Mouse (Mus musculus): ENCODE results near the gene B4galt2. TPM values are rescaled to one million over a fixed set of nuclear protein-coding genes. Genes with fewer than 3 reads are reported as not detected.

The B4galt2 gene
- polyA plus RNA-seq, 1 experiment from 2014 or later, result 31.7 TPM

- peaks cover 33% of the 10 kb centered on the region for H3K4me1 ChIP-seq (replicated peaks)
- H3K27me3 ChIP-seq (ENCODE audit: insufficient read depth, poor library complexity, severe bottlenecking), result 0 out of 2 replicates have a peak, but pooled peaks cover 3% of the 10 kb centered on the region
- DNase-seq (ENCODE audit: low spot score), result no peak
- peak overlapping the region; percentile 35; the same call in 1 of the 2 replicates for H3K27ac ChIP-seq
- H3K36me3 ChIP-seq, result peaks cover 4% of the 10 kb centered on the region; the same call in 1 of the 2 replicates
- no peaks in the 10 kb centered on the region for H3K9me3 ChIP-seq
- no peak overlapping the region for H3K4me3 ChIP-seq
- WGBS, result 81% methylated on average over 9 of the region's 9 CpGs
These were observed 28.1 kb downstream of the B4galt2 start for GRCm38 (mm10) chr4:117855146-117855545.

GRCm38 (mm10) chr4:117852152-117852868 lies 31.0 kb downstream of the B4galt2 start:
- peaks cover 50% of the 10 kb centered on the region for H3K4me1 ChIP-seq (replicated peaks)
- no peaks in the 10 kb centered on the region for H3K9me3 ChIP-seq
- no peak overlapping the region for H3K27ac ChIP-seq
- H3K36me3 ChIP-seq, result peaks cover 4% of the 10 kb centered on the region; the same call in 1 of the 2 replicates
- WGBS, result 89% methylated on average over 10 of the region's 10 CpGs
- DNase-seq (ENCODE audit: low spot score), result no peak
- H3K4me3 ChIP-seq, result no peak overlapping the region
- H3K27me3 ChIP-seq (ENCODE audit: insufficient read depth, poor library complexity, severe bottlenecking), result no peaks in the 10 kb centered on the region

GRCm38 (mm10) chr4:117850871-117851270 lies 32.4 kb downstream of the B4galt2 start:
- Histone ChIP-seq H3K9me3 (no peaks in the 10 kb centered on the region), H3K27me3 (ENCODE audit: insufficient read depth, poor library complexity, severe bottlenecking) (no peaks in the 10 kb centered on the region), H3K36me3 (no peaks in the 10 kb centered on the region), H3K4me3 (no peak overlapping the region), H3K27ac (peak overlapping the region; percentile 40; the same call in 1 of the 2 replicates), H3K4me1 (replicated peaks) (peaks cover 50% of the 10 kb centered on the region)
- WGBS, result 80% methylated on average over 7 of the region's 7 CpGs
- no peak for DNase-seq (ENCODE audit: low spot score)

- H3K9me3 ChIP-seq, result no peaks in the 10 kb centered on the region
- 77% methylated on average over 7 of the region's 7 CpGs for WGBS
- peak overlapping the region; percentile 79 for H3K27ac ChIP-seq
- no peaks in the 10 kb centered on the region for H3K36me3 ChIP-seq
- H3K4me3 ChIP-seq, result no peak overlapping the region
- H3K4me1 ChIP-seq (replicated peaks), result peaks cover 47% of the 10 kb centered on the region
- H3K27me3 ChIP-seq (ENCODE audit: insufficient read depth, poor library complexity, severe bottlenecking), result no peaks in the 10 kb centered on the region
- DNase-seq (ENCODE audit: low spot score), result no peak
These were observed 33.1 kb downstream of the B4galt2 start for GRCm38 (mm10) chr4:117850176-117850575.

- Histone ChIP-seq H3K36me3 (no peaks in the 10 kb centered on the region), H3K27me3 (ENCODE audit: insufficient read depth, poor library complexity, severe bottlenecking) (no peaks in the 10 kb centered on the region), H3K27ac (peak overlapping the region; percentile 79), H3K4me3 (peak overlapping the region; percentile 20), H3K9me3 (no peaks in the 10 kb centered on the region), H3K4me1 (replicated peaks) (peaks cover 48% of the 10 kb centered on the region)
- no peak for DNase-seq (ENCODE audit: low spot score)
- WGBS, result 22% methylated on average over 5 of the region's 5 CpGs
These were observed 33.8 kb downstream of the B4galt2 start for GRCm38 (mm10) chr4:117849506-117849905.

- Histone ChIP-seq H3K4me3 (peak overlapping the region; percentile 20; the same call in 1 of the 2 replicates), H3K36me3 (no peaks in the 10 kb centered on the region), H3K27me3 (ENCODE audit: insufficient read depth, poor library complexity, severe bottlenecking) (no peaks in the 10 kb centered on the region), H3K9me3 (no peaks in the 10 kb centered on the region), H3K27ac (peak overlapping the region; percentile 79), H3K4me1 (replicated peaks) (peaks cover 49% of the 10 kb centered on the region)
- WGBS, result 57% methylated on average over 17 of the region's 17 CpGs
- no peak for DNase-seq (ENCODE audit: low spot score)
These were observed 34.2 kb downstream of the B4galt2 start for GRCm38 (mm10) chr4:117849063-117849462.

- no peaks in the 10 kb centered on the region for H3K36me3 ChIP-seq
- H3K4me3 ChIP-seq, result no peak overlapping the region
- H3K27me3 ChIP-seq (ENCODE audit: insufficient read depth, poor library complexity, severe bottlenecking), result no peaks in the 10 kb centered on the region
- H3K4me1 ChIP-seq (replicated peaks), result peaks cover 41% of the 10 kb centered on the region
- no peak for DNase-seq (ENCODE audit: low spot score)
- 52% methylated on average over 2 of the region's 2 CpGs for WGBS
- H3K9me3 ChIP-seq, result no peaks in the 10 kb centered on the region
- H3K27ac ChIP-seq, result peak overlapping the region; percentile 66
These were observed 36.3 kb downstream of the B4galt2 start for GRCm38 (mm10) chr4:117847011-117847410.

DNA sequence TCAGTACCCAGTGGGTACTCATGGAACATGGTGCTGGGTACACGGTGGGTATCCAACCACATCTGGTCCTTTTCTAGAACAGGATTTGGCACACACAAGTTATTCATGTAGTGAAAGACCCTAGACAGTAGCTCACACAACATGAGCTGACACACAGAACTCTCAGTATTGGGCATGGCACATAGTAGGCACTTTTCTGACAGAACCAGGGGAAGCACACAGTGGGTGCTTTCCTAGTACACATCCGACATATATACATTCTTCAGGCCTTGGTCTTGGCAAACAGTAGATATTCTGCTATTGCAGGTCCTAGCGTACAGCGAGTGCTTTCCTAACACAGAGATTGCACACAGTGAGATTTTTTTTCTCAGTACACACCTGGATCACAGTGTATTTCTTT lies 37.0 kb downstream of the B4galt2 start:
- no peak overlapping the region for H3K4me3 ChIP-seq
- WGBS, result 96% methylated on average over 4 of the region's 4 CpGs
- no peaks in the 10 kb centered on the region for H3K36me3 ChIP-seq
- DNase-seq (ENCODE audit: low spot score), result no peak
- H3K27ac ChIP-seq, result no peak overlapping the region
- H3K4me1 ChIP-seq (replicated peaks), result peaks cover 41% of the 10 kb centered on the region
- H3K27me3 ChIP-seq (ENCODE audit: insufficient read depth, poor library complexity, severe bottlenecking), result no peaks in the 10 kb centered on the region
- no peaks in the 10 kb centered on the region for H3K9me3 ChIP-seq

GRCm38 (mm10) chr4:117845316-117845715 lies 38.0 kb downstream of the B4galt2 start:
- H3K4me3 ChIP-seq, result no peak overlapping the region
- no peak for DNase-seq (ENCODE audit: low spot score)
- H3K36me3 ChIP-seq, result no peaks in the 10 kb centered on the region
- H3K4me1 ChIP-seq (replicated peaks), result peaks cover 34% of the 10 kb centered on the region
- no peaks in the 10 kb centered on the region for H3K27me3 ChIP-seq (ENCODE audit: insufficient read depth, poor library complexity, severe bottlenecking)
- H3K9me3 ChIP-seq, result no peaks in the 10 kb centered on the region
- WGBS, result 82% methylated on average over 11 of the region's 11 CpGs
- no peak overlapping the region for H3K27ac ChIP-seq

DNA sequence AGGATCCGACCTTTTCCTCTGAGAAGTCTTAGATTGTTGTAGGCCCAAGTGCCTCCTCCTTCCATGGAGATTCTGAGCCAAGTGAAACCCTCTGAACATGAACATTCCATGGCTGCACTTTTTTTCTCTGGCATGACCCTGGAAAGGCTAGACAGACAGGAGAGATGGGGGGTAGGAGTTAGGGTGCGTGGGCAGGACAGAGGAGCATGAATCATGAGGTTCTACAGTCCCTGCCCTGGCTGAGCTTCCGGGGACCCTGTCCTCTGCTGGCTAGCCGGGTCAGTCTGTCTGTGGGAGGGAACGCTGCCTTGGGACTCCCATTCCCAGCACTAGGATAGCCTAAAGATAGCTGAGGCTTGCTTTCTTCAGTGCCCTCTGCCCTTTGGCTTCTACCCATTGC lies 38.8 kb downstream of the B4galt2 start:
- peaks cover 25% of the 10 kb centered on the region for H3K4me1 ChIP-seq (replicated peaks)
- H3K27ac ChIP-seq, result no peak overlapping the region
- H3K4me3 ChIP-seq, result no peak overlapping the region
- no peaks in the 10 kb centered on the region for H3K27me3 ChIP-seq (ENCODE audit: insufficient read depth, poor library complexity, severe bottlenecking)
- 87% methylated on average over 5 of the region's 5 CpGs for WGBS
- no peak for DNase-seq (ENCODE audit: low spot score)
- H3K36me3 ChIP-seq, result no peaks in the 10 kb centered on the region
- no peaks in the 10 kb centered on the region for H3K9me3 ChIP-seq

GRCm38 (mm10) chr4:117843101-117843500 lies 40.2 kb downstream of the B4galt2 start:
- 88% methylated on average over 5 of the region's 5 CpGs for WGBS
- Histone ChIP-seq H3K9me3 (no peaks in the 10 kb centered on the region), H3K27ac (no peak overlapping the region), H3K36me3 (no peaks in the 10 kb centered on the region), H3K4me1 (replicated peaks) (peaks cover 16% of the 10 kb centered on the region), H3K4me3 (no peak overlapping the region), H3K27me3 (ENCODE audit: insufficient read depth, poor library complexity, severe bottlenecking) (no peaks in the 10 kb centered on the region)
- no peak for DNase-seq (ENCODE audit: low spot score)

DNA sequence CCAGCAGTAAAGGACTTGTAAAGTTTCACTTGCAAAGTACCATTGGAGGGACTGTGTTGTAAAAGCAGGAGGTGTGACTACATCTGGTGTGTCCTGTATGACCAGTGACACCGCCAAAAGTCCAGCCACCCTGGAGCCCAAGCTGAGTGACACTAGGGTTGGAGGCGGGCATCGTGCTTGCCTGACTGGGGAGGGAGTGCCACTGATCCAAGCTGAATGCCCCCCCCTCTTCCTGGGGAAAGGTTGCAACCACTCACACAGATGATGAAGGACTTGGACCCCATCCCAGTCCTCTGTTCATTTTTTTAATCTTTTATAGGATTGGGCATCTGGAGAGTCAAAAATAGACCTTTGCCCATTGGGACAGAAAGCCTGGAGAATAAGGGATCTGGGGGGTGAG lies 41.7 kb downstream of the B4galt2 start:
- Histone ChIP-seq H3K4me3 (no peak overlapping the region), H3K9me3 (no peaks in the 10 kb centered on the region), H3K36me3 (no peaks in the 10 kb centered on the region), H3K27ac (0 out of 2 replicates have a peak overlapping the region, but pooled peaks have one; percentile 8), H3K4me1 (replicated peaks) (peaks cover 12% of the 10 kb centered on the region; the same call in 1 of the 2 replicates), H3K27me3 (ENCODE audit: insufficient read depth, poor library complexity, severe bottlenecking) (no peaks in the 10 kb centered on the region)
- no peak for DNase-seq (ENCODE audit: low spot score)
- 88% methylated on average over 3 of the region's 3 CpGs for WGBS

DNA sequence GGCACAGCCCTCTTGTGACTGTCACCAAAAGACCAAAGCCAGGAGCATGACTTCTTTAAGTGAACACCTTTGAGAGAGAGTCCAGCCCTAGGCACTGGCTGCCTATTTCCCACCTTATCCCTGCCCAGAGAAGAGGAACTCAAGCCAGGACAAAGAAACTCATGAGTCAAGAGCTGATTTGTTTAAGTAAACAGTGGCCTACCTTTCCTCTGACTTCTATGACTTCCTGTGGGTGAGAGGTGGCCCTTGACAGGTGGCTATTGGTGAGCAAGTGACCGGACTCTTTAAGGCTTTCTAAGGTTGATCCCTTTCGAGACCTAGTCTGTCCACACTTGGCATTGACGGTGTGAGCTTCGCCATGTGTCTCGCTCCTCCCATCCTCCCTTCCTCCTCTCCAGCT lies 42.5 kb downstream of the B4galt2 start:
- Histone ChIP-seq H3K27ac (no peak overlapping the region), H3K36me3 (no peaks in the 10 kb centered on the region), H3K4me3 (no peak overlapping the region), H3K9me3 (no peaks in the 10 kb centered on the region), H3K27me3 (ENCODE audit: insufficient read depth, poor library complexity, severe bottlenecking) (no peaks in the 10 kb centered on the region), H3K4me1 (replicated peaks) (peaks cover 18% of the 10 kb centered on the region)
- no peak for DNase-seq (ENCODE audit: low spot score)
- 90% methylated on average over 5 of the region's 5 CpGs for WGBS

Data from hindbrain, embryonic 10.5 days (tissue).